Mouse (Mus musculus) left cerebral cortex, postnatal 25 days (tissue): ENCODE measurements around the gene H2al1b. TPM values are rescaled to one million over a fixed set of nuclear protein-coding genes. Genes with fewer than 3 reads are reported as not detected.
A peak's percentile ranks its signal among the peaks of the same experiment; 100 is the strongest.
"Not testable (repeated sequence)": the region's sequence is repeated elsewhere in the genome, so short reads cannot be mapped to it uniquely, and the experiment has no call there.

Source experiments
- DNase-seq, 2 experiments: peaks; one replicate each; pipeline ENCODE4 v3.0.0; 2022; ENCODE audit warnings: low spot score in 2 of 2, mixed read lengths in 1 of 2
- intact Hi-C: fragments of 180-260 bp; cut with DNase I; formaldehyde crosslinking; loops from one replicate; pipeline ENCODE4 v1.15.1; 2025
- total RNA-seq, 2 experiments: library from RNA; stranded (reverse); gene quantifications; 2 replicates each; pipeline ENCODE4 v1.2.3; 2021

Gene H2al1b
- total RNA-seq, result not detected

DNA sequence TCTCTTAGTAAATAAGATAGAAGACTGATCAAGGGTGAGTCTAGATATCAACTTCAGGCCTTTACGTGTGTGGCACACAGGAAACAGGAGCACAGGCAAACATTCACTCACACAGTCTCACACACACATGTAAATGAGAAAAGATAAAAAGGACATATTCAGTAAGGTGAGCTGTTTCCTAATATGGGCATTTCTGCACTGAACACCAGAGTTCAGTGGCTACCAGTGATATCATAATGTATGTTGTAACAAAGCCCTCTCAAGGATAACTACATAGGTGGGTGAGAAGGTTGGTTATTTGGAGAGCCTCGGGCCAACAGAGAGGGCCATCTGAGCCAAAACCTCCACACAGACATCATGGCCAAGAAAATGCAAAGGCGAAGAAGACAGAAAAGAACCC, at the start of gene H2al1b:
Gene H2al1b (plus strand): TSS at position 301 of the 400 bp plus-strand sequence.
- intact Hi-C loops, DNase-seq: not testable (repeated sequence)

DNA sequence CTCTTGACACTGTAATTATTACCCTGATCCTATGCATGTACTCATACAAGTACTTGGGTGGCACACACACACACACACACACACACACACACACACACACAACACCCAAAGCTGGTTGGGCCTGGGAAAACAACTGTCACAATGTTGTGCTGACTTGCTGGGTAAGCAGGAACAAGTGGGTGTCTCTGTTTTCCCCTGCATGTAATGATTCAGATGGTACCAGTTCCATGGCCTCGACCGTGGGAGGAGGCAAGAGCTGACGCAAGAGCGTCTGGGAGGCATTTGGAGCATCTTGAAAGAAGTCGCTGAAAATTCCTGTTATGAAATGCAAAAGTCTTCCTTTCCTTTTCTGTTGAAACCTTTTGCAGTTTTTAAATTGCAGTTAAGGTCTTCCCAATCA, 48.2 kb upstream of the H2al1b start:
- intact Hi-C loops, result no loop called here
- peak; percentile 40 to 85 for DNase-seq

DNA sequence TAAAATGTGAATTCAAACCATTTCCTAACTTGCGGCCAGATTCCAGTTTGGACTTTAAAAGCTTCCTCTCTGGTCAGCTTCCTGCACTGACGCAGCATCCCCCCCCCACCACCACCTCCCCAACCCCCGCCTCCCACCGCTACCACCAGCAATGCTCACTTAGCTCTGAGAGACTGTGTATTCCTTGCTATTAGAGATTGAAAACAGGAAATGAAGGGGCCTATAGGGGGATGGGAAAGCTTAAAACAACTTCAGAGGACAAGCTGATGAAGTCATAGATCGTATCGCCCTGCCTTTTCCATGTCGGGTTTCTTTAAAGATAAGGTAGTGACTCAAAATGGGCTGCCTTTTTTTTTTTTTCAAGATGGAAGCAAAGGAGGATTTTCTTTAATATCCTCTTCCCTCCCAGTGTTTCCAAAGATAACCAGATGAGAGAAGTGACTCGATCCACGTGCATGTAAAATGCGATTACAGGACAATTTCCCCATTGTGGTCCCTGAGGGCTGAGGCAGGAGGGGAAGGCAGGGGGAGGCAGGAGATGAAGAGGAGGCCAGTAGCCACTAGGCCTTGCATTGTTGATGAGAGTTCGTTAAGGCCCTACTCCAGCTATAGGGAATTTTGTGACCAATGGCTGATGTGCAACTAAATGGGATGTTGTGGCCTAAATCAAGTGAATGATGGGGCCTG, 47.6 kb upstream of the H2al1b start:
- intact Hi-C loops, result no loop called here
- DNase-seq, result no peak

DNA sequence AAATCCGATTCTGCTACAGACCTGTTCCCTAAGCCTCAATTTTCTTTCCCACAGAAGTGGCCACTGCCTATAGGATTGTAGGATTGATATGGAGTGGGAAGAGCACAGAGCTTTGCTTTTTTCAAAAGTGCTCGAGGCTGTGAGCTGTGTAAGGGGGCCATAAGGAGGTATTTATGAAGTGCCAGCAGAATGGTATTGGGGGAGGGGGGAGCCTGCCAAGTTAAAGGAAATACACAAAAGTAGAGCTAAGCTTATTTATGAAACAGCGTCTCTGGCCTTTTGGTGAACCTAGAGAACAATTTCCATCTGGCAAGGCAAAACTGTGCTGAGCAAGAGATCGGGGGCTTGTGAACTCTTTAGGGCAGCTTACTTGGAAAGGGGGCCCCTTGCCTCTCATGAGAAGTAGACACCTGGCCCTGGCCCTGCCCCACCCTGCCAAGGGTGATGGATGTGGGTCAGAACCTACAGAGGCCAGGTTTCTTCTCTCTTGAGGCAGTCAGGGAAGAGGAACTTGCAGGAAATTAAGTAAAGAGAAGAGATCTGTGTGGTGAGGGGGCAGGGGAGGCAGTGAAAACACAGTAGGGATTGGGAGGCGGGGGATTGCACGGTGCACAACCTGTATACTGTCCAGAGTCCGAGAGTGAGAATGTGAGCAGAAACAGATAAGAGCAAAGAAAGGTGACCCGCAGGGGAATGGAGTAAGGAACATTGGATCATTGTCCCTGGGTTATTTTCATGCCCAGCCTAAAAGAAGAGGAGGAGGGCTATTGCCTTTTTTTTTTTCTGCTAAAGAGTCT, 46.5 kb upstream of the H2al1b start:
- intact Hi-C loops, result no loop called here

DNA sequence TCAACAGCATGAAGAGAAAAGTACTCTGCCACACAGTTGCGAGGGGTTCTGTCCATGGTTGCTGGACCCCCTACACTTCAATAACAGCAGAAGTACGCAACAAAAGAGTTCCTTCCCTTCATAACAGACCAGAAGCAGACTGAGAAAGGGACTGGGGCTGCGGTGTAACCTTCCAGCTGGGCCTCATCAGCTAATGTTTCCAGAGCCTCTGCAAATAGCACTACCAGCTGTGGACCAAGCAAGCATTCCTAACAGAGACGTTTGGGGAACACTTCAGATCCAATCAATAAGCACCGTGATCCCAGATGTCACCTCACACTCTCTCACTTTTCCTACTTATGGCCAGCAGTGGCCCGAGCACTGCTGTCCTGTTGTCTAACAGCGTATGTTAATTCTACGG, 37.3 kb upstream of the H2al1b start:
- intact Hi-C loops, result no loop called here
- DNase-seq, result no peak

More for the DNA sequence above, 46.5 kb upstream of the H2al1b start:
- no peak for DNase-seq

DNA sequence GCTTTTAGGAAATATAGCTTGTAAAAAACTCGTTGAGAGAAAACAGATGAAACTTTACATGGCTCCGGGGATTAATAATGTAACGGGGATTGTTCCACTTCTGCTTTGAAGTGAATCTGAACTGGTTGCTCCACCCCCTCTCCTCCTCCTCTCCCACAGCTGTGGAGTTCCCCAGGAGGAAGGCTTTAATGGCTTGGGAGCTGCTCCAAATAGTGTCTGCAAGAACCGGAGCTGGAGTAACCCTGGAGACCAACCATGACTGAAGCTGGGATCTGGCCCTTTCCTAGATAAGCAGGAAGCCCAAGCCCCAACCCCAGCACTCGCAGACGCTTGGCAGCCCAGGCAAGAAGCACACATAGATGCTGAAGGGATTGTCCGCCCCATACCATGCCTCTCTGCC, 34.4 kb upstream of the H2al1b start:
- DNase-seq, result peak in 1 of 2 experiments; percentile 20
- intact Hi-C loops, result no loop called here

DNA sequence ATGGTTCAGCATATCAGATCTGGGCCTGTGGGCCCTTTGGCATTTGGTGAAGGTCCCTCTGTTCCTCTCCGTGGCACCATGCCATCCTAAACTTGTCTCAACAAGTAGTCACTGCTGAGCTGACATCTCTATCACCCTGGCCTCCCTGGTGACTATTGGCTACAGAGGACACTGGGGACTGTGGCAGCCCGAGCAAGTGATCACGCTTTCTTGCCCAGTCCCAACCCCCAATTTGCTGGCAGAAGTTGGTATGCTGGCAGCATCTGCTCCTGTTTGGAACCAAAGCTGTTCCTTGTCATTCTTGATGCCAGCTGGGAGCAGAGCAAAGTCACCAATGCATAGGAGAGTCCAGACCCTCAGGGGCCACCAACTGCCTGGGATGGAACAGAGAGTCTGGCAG, 33.2 kb upstream of the H2al1b start:
- no peak for DNase-seq

DNA sequence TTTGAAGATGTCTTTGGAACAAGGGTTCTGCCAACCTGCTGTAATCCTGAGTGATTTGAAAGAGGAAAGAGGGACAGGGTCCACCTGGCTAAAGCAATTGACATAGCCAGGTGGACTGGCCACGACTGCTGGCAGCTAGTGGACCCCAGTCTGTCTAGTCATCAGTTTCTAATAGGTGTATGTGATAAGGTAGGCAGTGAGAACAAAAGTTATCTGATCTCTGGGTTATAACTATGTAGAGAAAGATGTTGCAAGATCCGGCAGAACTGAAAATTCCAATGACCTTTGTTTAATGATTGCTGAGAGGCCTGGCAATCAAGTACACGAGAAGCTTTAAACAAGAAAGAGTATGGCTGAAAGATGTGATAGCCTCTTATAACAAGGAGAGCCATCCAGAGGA, 29.0 kb upstream of the H2al1b start:
- intact Hi-C loops, result no loop called here
- no peak for DNase-seq

More for the DNA sequence above, 33.2 kb upstream of the H2al1b start:
- intact Hi-C loops, result no loop called here

DNA sequence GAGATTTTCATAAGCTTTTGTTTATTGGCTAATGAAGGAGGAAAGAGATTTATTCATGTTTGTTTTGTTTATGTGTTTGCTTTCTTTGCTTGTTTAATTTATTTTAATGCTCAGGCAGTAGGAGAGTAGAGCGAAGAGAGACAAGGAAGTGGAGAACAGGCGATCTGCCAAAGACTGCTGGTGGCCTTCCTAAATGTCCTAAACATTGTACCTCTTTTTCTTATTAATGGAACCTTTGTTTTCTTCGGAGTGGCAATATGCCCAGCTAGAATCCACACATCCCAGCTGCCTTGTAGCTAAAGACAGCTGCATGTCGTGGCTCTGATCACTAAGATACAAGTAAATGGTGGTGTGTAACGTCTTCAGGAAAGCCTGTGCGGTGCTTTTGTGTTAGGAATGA, 25.1 kb upstream of the H2al1b start:
- no peak for DNase-seq
- intact Hi-C loops, result no loop called here

DNA sequence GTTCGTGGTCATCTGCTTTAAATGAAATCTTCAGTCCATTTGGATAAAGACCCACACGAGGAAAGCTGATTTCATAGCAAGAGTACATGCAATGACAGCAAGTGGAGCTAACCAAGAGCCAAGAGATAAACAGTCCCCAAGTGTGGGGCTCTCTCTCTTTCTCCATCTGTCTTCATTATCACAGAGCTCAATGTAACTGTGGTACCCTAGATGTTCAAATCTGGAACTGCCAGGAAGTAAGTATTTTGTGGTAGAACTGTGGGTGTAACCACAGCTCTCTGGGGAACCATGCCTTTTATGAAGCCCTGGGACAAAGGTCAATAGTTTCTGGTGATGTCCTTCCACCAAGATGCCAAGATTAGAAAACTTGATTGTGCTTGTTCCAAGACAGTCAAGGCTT, 21.5 kb upstream of the H2al1b start:
- intact Hi-C loops, result no loop called here
- peak in 1 of 2 experiments; percentile 27 for DNase-seq

DNA sequence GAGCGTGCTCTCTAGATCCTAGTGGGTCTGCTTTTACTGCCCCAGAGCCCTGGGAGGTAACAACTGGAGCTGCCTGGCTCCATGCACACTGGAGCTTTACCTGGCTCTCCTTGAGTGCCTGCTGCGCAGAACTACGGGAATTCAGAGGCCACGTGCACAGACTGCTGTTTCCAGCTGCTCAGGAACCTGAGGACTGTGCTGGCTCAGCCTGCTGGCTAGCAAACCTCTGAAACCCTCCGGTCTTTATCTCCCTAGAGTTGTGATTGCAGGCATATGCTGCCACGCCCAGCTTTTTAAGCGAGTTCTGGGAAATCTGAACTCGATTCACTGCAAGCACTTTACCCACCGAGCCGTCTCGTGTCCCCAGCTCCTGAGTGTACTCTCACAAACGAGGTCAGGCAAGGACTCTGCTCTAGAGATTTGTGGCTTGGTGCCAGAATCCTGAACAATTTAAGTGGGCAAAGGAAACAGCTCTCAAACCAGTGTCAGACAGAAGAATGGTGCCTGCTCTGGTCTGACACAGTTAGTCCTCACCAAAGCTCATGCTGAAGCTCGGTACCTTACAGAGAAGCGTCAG, 13.8 kb upstream of the H2al1b start:
- no peak for DNase-seq

DNA sequence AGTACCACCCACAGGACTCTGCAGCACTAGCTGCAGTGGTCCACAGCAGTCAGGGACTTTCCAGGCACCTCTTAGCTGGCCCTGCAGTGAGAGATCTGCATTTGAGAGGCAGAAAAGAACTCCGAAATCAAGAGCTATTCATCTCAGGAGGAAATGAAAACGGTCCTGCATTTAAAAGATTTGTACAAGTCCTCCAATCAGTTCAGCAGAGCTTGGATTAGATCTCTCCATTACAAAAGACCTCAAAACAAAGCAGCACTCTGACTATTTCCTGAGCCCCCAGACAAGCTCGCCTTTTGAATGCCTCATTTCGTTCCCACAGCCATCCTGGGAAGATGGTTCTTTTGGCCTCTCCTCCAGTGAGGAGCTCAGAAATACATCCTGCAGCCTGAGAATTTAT, 13.0 kb upstream of the H2al1b start:
- DNase-seq, result no peak
- intact Hi-C loops, result no loop called here

More for the DNA sequence above, 13.8 kb upstream of the H2al1b start:
- intact Hi-C loops, result no loop called here

DNA sequence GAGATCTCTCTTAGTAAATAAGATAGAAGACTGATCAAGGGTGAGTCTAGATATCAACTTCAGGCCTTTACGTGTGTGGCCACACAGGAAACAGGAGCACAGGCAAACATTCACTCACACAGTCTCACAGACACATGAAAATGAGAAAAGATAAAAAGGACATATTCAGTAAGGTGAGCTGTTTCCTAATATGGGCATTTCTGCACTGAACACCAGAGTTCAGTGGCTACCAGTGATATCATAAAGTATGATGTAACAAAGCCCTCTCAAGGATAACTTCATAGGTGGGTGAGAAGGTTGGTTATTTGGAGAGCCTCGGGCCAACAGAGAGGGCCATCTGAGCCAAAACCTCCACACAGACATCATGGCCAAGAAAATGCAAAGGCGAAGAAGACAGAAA, 3.3 kb upstream of the H2al1b start, which contains the start of gene H2al1a:
Gene H2al1a (plus strand): TSS at position 301 of the 400 bp plus-strand sequence.
- DNase-seq, intact Hi-C loops: not testable (repeated sequence)

DNA sequence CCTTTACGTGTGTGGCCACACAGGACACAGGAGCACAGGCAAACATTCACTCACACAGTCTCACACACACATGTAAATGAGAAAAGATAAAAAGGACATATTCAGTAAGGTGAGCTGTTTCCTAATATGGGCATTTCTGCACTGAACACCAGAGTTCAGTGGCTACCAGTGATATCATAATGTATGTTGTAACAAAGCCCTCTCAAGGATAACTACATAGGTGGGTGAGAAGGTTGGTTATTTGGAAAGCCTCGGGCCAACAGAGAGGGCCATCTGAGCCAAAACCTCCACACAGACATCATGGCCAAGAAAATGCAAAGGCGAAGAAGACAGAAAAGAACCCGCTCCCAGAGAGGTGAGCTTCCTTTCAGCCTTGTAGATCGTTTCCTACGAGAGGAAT, 3.1 kb downstream of the H2al1b start, which contains the start of gene H2al1c:
Gene H2al1c (plus strand): TSS at position 301 of the 400 bp plus-strand sequence.
- DNase-seq, intact Hi-C loops: not testable (repeated sequence)

DNA sequence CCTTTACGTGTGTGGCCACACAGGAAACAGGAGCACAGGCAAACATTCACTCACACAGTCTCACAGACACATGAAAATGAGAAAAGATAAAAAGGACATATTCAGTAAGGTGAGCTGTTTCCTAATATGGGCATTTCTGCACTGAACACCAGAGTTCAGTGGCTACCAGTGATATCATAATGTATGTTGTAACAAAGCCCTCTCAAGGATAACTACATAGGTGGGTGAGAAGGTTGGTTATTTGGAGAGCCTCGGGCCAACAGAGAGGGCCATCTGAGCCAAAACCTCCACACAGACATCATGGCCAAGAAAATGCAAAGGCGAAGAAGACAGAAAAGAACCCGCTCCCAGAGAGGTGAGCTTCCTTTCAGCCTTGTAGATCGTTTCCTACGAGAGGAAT, 6.3 kb downstream of the H2al1b start, which contains the start of gene H2al1d:
Gene H2al1d (plus strand): TSS at position 301 of the 400 bp plus-strand sequence.
- DNase-seq, intact Hi-C loops: not testable (repeated sequence)

DNA sequence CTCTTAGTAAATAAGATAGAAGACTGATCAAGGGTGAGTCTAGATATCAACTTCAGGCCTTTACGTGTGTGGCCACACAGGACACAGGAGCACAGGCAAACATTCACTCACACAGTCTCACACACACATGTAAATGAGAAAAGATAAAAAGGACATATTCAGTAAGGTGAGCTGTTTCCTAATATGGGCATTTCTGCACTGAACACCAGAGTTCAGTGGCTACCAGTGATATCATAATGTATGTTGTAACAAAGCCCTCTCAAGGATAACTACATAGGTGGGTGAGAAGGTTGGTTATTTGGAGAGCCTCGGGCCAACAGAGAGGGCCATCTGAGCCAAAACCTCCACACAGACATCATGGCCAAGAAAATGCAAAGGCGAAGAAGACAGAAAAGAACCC, 9.4 kb downstream of the H2al1b start, which contains the start of gene H2al1e:
Gene H2al1e (plus strand): TSS at position 301 of the 400 bp plus-strand sequence.
- intact Hi-C loops, DNase-seq: not testable (repeated sequence)

DNA sequence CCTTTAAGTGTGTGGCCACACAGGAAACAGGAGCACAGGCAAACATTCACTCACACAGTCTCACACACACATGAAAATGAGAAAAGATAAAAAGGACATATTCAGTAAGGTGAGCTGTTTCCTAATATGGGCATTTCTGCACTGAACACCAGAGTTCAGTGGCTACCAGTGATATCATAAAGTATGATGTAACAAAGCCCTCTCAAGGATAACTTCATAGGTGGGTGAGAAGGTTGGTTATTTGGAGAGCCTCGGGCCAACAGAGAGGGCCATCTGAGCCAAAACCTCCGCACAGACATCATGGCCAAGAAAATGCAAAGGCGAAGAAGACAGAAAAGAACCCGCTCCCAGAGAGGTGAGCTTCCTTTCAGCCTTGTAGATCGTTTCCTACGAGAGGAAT, 12.6 kb downstream of the H2al1b start, which contains the start of gene H2al1f:
Gene H2al1f (plus strand): TSS at position 301 of the 400 bp plus-strand sequence.
- DNase-seq, intact Hi-C loops: not testable (repeated sequence)

DNA sequence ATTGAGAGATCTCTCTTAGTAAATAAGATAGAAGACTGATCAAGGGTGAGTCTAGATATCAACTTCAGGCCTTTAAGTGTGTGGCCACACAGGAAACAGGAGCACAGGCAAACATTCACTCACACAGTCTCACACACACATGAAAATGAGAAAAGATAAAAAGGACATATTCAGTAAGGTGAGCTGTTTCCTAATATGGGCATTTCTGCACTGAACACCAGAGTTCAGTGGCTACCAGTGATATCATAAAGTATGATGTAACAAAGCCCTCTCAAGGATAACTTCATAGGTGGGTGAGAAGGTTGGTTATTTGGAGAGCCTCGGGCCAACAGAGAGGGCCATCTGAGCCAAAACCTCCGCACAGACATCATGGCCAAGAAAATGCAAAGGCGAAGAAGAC, 15.7 kb downstream of the H2al1b start, which contains the start of gene H2al1g:
Gene H2al1g (plus strand): TSS at position 301 of the 400 bp plus-strand sequence.
- DNase-seq, intact Hi-C loops: not testable (repeated sequence)

DNA sequence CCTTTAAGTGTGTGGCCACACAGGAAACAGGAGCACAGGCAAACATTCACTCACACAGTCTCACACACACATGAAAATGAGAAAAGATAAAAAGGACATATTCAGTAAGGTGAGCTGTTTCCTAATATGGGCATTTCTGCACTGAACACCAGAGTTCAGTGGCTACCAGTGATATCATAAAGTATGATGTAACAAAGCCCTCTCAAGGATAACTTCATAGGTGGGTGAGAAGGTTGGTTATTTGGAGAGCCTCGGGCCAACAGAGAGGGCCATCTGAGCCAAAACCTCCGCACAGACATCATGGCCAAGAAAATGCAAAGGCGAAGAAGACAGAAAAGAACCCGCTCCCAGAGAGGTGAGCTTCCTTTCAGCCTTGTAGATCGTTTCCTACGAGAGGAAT, 19.0 kb downstream of the H2al1b start, which contains the start of gene H2al1h:
Gene H2al1h (plus strand): TSS at position 301 of the 400 bp plus-strand sequence.
- intact Hi-C loops, DNase-seq: not testable (repeated sequence)

DNA sequence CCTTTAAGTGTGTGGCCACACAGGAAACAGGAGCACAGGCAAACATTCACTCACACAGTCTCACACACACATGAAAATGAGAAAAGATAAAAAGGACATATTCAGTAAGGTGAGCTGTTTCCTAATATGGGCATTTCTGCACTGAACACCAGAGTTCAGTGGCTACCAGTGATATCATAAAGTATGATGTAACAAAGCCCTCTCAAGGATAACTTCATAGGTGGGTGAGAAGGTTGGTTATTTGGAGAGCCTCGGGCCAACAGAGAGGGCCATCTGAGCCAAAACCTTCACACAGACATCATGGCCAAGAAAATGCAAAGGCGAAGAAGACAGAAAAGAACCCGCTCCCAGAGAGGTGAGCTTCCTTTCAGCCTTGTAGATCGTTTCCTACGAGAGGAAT, 22.1 kb downstream of the H2al1b start, which contains the start of gene H2al1i:
Gene H2al1i (plus strand): TSS at position 301 of the 400 bp plus-strand sequence.
- DNase-seq, intact Hi-C loops: not testable (repeated sequence)
